Mouse (Mus musculus): ENCODE measurements at regions not wholly inside any gene's neighbourhood (a gene's known extent, or its start where the extent isn't known, plus 50 kb on each side); places are given as distances from the start of the nearest gene placed in this dataset.
A peak's percentile ranks its signal among the peaks of the same experiment; 100 is the strongest.

- peak; percentile 53; the same call in 1 of the 2 replicates for ATAC-seq (ENCODE audit: extremely low read depth, insufficient number of reproducible peaks, low FRiP score, low TSS enrichment)
- H3K9ac ChIP-seq, result peak overlapping the region; percentile 14; the same call in 1 of the 2 replicates
- no peak overlapping the region for H3K4me3 ChIP-seq
- H3K4me2 ChIP-seq, result 0 out of 2 replicates have a peak overlapping the region, but pooled peaks have one; percentile 5
- H3K4me1 ChIP-seq, result peaks cover 12% of the 10 kb centered on the region
- peaks cover 4% of the 10 kb centered on the region; the same call in 1 of the 2 replicates for H3K9me3 ChIP-seq
- H3K36me3 ChIP-seq, result no peaks in the 10 kb centered on the region
- no peak overlapping the region for H3K27ac ChIP-seq (replicated peaks)
- 12% methylated on average over 4 of the region's 4 CpGs for WGBS
- H3K27me3 ChIP-seq (replicated peaks), result no peaks in the 10 kb centered on the region
Observed at GRCm38 (mm10) chr15:74347911-74348310, 288.2 kb downstream of the Mroh4 start.

- Histone ChIP-seq H3K4me2 (no peak overlapping the region), H3K4me1 (peaks cover 9% of the 10 kb centered on the region), H3K36me3 (no peaks in the 10 kb centered on the region), H3K9me3 (no peaks in the 10 kb centered on the region), H3K9ac (no peak overlapping the region), H3K4me3 (no peak overlapping the region), H3K27ac (replicated peaks) (no peak overlapping the region), H3K27me3 (replicated peaks) (no peaks in the 10 kb centered on the region)
- ATAC-seq (ENCODE audit: extremely low read depth, insufficient number of reproducible peaks, low FRiP score, low TSS enrichment), result no peak
- WGBS, result 69% methylated on average over 6 of the region's 6 CpGs
Observed at GRCm38 (mm10) chr15:74343591-74343990, 292.6 kb downstream of the Mroh4 start.

- no peaks in the 10 kb centered on the region for H3K4me1 ChIP-seq
- no peak overlapping the region for H3K9ac ChIP-seq
- ATAC-seq (ENCODE audit: extremely low read depth, insufficient number of reproducible peaks, low FRiP score, low TSS enrichment), result no peak
- H3K27ac ChIP-seq (replicated peaks), result no peak overlapping the region
- no peak overlapping the region for H3K4me2 ChIP-seq
- H3K4me3 ChIP-seq, result no peak overlapping the region
- H3K9me3 ChIP-seq, result no peaks in the 10 kb centered on the region
- peaks cover 31% of the 10 kb centered on the region; the same call in 1 of the 2 replicates for H3K27me3 ChIP-seq (replicated peaks)
- H3K36me3 ChIP-seq, result no peaks in the 10 kb centered on the region
Observed at GRCm38 (mm10) chr15:74333846-74334245, 302.3 kb downstream of the Mroh4 start.

- Histone ChIP-seq H3K9me3 (no peaks in the 10 kb centered on the region), H3K27me3 (replicated peaks) (peaks cover 41% of the 10 kb centered on the region), H3K9ac (no peak overlapping the region), H3K27ac (replicated peaks) (no peak overlapping the region), H3K36me3 (no peaks in the 10 kb centered on the region), H3K4me3 (no peak overlapping the region), H3K4me2 (no peak overlapping the region), H3K4me1 (no peaks in the 10 kb centered on the region)
- WGBS, result 38% methylated on average over 3 of the region's 3 CpGs
- ATAC-seq (ENCODE audit: extremely low read depth, insufficient number of reproducible peaks, low FRiP score, low TSS enrichment), result no peak
Observed at GRCm38 (mm10) chr15:74330131-74330530, 306.0 kb downstream of the Mroh4 start.

- H3K4me2 ChIP-seq, result no peak overlapping the region
- ATAC-seq (ENCODE audit: extremely low read depth, insufficient number of reproducible peaks, low FRiP score, low TSS enrichment), result no peak
- no peak overlapping the region for H3K4me3 ChIP-seq
- H3K27me3 ChIP-seq (replicated peaks), result peaks cover 50% of the 10 kb centered on the region
- H3K27ac ChIP-seq (replicated peaks), result no peak overlapping the region
- no peaks in the 10 kb centered on the region for H3K36me3 ChIP-seq
- H3K9me3 ChIP-seq, result no peaks in the 10 kb centered on the region
- no peaks in the 10 kb centered on the region for H3K4me1 ChIP-seq
- 77% methylated on average over 14 of the region's 14 CpGs for WGBS
- H3K9ac ChIP-seq, result no peak overlapping the region
Observed at GRCm38 (mm10) chr15:74329221-74329620, 306.9 kb downstream of the Mroh4 start.

- WGBS, result 49% methylated on average over 5 of the region's 5 CpGs
- Histone ChIP-seq H3K4me3 (no peak overlapping the region), H3K4me1 (no peaks in the 10 kb centered on the region), H3K4me2 (no peak overlapping the region), H3K9ac (no peak overlapping the region), H3K27ac (replicated peaks) (no peak overlapping the region), H3K9me3 (no peaks in the 10 kb centered on the region), H3K36me3 (no peaks in the 10 kb centered on the region), H3K27me3 (replicated peaks) (peaks cover 75% of the 10 kb centered on the region)
- no peak for ATAC-seq (ENCODE audit: extremely low read depth, insufficient number of reproducible peaks, low FRiP score, low TSS enrichment)
Observed at GRCm38 (mm10) chr15:74326661-74327060, 309.5 kb downstream of the Mroh4 start.

- no peak overlapping the region for H3K4me2 ChIP-seq
- H3K9me3 ChIP-seq, result no peaks in the 10 kb centered on the region
- WGBS, result 37% methylated on average over 9 of the region's 9 CpGs
- H3K27me3 ChIP-seq (replicated peaks), result peaks cover 80% of the 10 kb centered on the region
- peaks cover 5% of the 10 kb centered on the region for H3K4me1 ChIP-seq
- no peak for ATAC-seq (ENCODE audit: extremely low read depth, insufficient number of reproducible peaks, low FRiP score, low TSS enrichment)
- H3K9ac ChIP-seq, result no peak overlapping the region
- no peak overlapping the region for H3K27ac ChIP-seq (replicated peaks)
- H3K36me3 ChIP-seq, result no peaks in the 10 kb centered on the region
- H3K4me3 ChIP-seq, result no peak overlapping the region
Observed at GRCm38 (mm10) chr15:74325543-74325942, 310.6 kb downstream of the Mroh4 start.

- no peak overlapping the region for H3K27ac ChIP-seq (replicated peaks)
- H3K36me3 ChIP-seq, result no peaks in the 10 kb centered on the region
- H3K4me3 ChIP-seq, result no peak overlapping the region
- H3K27me3 ChIP-seq (replicated peaks), result peaks cover 81% of the 10 kb centered on the region
- H3K4me2 ChIP-seq, result no peak overlapping the region
- H3K9me3 ChIP-seq, result no peaks in the 10 kb centered on the region
- 64% methylated on average over 3 of the region's 3 CpGs for WGBS
- no peak for ATAC-seq (ENCODE audit: extremely low read depth, insufficient number of reproducible peaks, low FRiP score, low TSS enrichment)
- H3K4me1 ChIP-seq, result peaks cover 15% of the 10 kb centered on the region
- H3K9ac ChIP-seq, result no peak overlapping the region
Observed at GRCm38 (mm10) chr15:74319407-74319806, 316.7 kb downstream of the Mroh4 start.

- WGBS, result 17% methylated on average over 3 of the region's 3 CpGs
- Histone ChIP-seq H3K4me2 (no peak overlapping the region), H3K4me1 (peaks cover 15% of the 10 kb centered on the region), H3K27ac (replicated peaks) (no peak overlapping the region), H3K4me3 (no peak overlapping the region), H3K27me3 (replicated peaks) (peaks cover 73% of the 10 kb centered on the region), H3K9me3 (no peaks in the 10 kb centered on the region), H3K36me3 (no peaks in the 10 kb centered on the region), H3K9ac (no peak overlapping the region)
- ATAC-seq (ENCODE audit: extremely low read depth, insufficient number of reproducible peaks, low FRiP score, low TSS enrichment), result no peak
Observed at GRCm38 (mm10) chr15:74318422-74318841, 317.7 kb downstream of the Mroh4 start.

GRCm38 (mm10) chr15:74311082-74311481 lies 325.1 kb downstream of the Mroh4 start:
- ATAC-seq (ENCODE audit: extremely low read depth, insufficient number of reproducible peaks, low FRiP score, low TSS enrichment), result no peak
- 18% methylated on average over 3 of the region's 3 CpGs for WGBS

GRCm38 (mm10) chr15:74306543-74306942 lies 329.6 kb downstream of the Mroh4 start:
- H3K4me1 ChIP-seq, result peaks cover 11% of the 10 kb centered on the region
- H3K9ac ChIP-seq, result no peak overlapping the region
- H3K4me3 ChIP-seq, result no peak overlapping the region
- no peaks in the 10 kb centered on the region for H3K36me3 ChIP-seq
- WGBS, result 80% methylated on average over 5 of the region's 5 CpGs
- ATAC-seq (ENCODE audit: extremely low read depth, insufficient number of reproducible peaks, low FRiP score, low TSS enrichment), result no peak
- H3K27ac ChIP-seq (replicated peaks), result no peak overlapping the region
- H3K4me2 ChIP-seq, result no peak overlapping the region
- peaks cover 9% of the 10 kb centered on the region; the same call in 1 of the 2 replicates for H3K27me3 ChIP-seq (replicated peaks)
- H3K9me3 ChIP-seq, result no peaks in the 10 kb centered on the region

More at GRCm38 (mm10) chr15:74311082-74311481, 325.1 kb downstream of the Mroh4 start:
- Histone ChIP-seq H3K9ac (no peak overlapping the region), H3K4me3 (no peak overlapping the region), H3K36me3 (no peaks in the 10 kb centered on the region), H3K4me1 (peaks cover 17% of the 10 kb centered on the region), H3K27me3 (replicated peaks) (peaks cover 14% of the 10 kb centered on the region), H3K9me3 (no peaks in the 10 kb centered on the region), H3K4me2 (0 out of 2 replicates have a peak overlapping the region, but pooled peaks have one; percentile 33), H3K27ac (replicated peaks) (no peak overlapping the region)

GRCm38 (mm10) chr15:74296277-74296676 lies 339.9 kb downstream of the Mroh4 start:
- no peaks in the 10 kb centered on the region for H3K36me3 ChIP-seq
- no peaks in the 10 kb centered on the region for H3K9me3 ChIP-seq
- WGBS, result 68% methylated on average over 8 of the region's 8 CpGs
- no peak overlapping the region for H3K4me2 ChIP-seq
- H3K4me1 ChIP-seq, result peaks cover 3% of the 10 kb centered on the region; the same call in 1 of the 2 replicates
- H3K27ac ChIP-seq (replicated peaks), result no peak overlapping the region
- ATAC-seq (ENCODE audit: extremely low read depth, insufficient number of reproducible peaks, low FRiP score, low TSS enrichment), result no peak
- peaks cover 35% of the 10 kb centered on the region for H3K27me3 ChIP-seq (replicated peaks)
- H3K9ac ChIP-seq, result no peak overlapping the region
- H3K4me3 ChIP-seq, result no peak overlapping the region

All from heart, embryonic 13.5 days (tissue).